Mouse (Mus musculus): ENCODE data around the gene Kif6. TPM values are rescaled to one million over a fixed set of nuclear protein-coding genes. Genes with fewer than 3 reads are reported as not detected.
A peak's percentile ranks its signal among the peaks of the same experiment; 100 is the strongest.

Gene Kif6
- polyA plus RNA-seq, 1 experiment from 2014 or later, result 3.1 TPM

DNA sequence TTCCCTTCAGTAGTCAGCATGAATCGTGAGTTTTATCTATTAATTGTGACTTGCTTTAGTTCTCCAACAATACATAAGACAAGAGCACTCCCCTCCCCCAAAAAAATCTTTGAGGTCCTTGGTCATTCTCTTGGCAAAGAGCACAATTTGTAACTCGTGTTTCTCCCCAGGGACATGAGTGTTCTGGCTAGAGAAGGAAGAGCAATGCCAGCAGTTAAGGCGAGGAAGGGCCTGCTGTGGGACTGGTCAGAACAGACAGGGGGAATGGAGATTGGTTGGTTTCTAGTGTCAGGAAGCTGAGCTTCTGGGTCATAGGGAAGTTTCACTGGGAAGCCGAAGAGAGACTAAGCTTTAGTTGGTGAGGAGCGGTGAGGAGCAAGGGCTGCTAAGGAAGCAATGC, 184.2 kb downstream of the Kif6 start:
- DNase-seq (ENCODE audit: low spot score), result no peak

DNA sequence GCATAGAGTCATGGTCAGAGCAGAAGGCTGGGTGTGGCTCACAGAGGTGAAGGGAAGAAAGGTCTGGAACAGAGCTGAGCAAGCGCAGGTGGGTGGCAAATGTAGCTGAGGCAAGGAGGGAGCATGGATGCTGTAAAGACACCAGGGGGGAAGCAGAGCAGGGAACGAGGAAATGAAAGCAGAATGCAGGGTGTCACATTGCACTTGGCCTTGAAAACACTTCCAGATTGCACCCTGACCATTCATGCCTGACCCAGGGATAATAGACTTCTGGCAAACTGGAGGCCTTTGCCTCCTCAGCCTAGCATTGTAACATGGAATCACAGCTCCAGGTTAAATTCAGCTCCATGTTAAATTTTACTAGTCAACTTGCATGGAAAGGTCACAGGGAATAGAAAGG, 185.2 kb downstream of the Kif6 start:
- no peaks in the 10 kb centered on the region for H3K9me3 ChIP-seq (replicated peaks; ENCODE audit: control insufficient read depth, low read length)
- no peak overlapping the region; the same call in 1 of the 2 replicates for H3K4me2 ChIP-seq (ENCODE audit: low read depth, low read length)
- 37% methylated on average over 2 of the region's 2 CpGs for WGBS
- H3K27ac ChIP-seq (replicated peaks; ENCODE audit: low read depth, low read length), result no peak overlapping the region
- H3K27me3 ChIP-seq (ENCODE audit: control insufficient read depth, insufficient read depth, low read length), result no peaks in the 10 kb centered on the region
- DNase-seq (ENCODE audit: low spot score) (peak; percentile 67), ATAC-seq (replicated peaks; ENCODE audit: insufficient number of reproducible peaks, low FRiP score, low TSS enrichment, low read depth) (no peak)
- H3K9ac ChIP-seq (replicated peaks; ENCODE audit: low read length), result no peak overlapping the region
- H3K4me3 ChIP-seq (ENCODE audit: low read depth, low read length), result no peak overlapping the region
- H3K4me1 ChIP-seq (ENCODE audit: control insufficient read depth, insufficient read depth, low read length), result no peaks in the 10 kb centered on the region
- H3K36me3 ChIP-seq (replicated peaks; ENCODE audit: control insufficient read depth, insufficient read depth, low read depth, low read length), result no peaks in the 10 kb centered on the region

More for the DNA sequence above, 184.2 kb downstream of the Kif6 start:
- Histone ChIP-seq H3K27me3 (ENCODE audit: control insufficient read depth, insufficient read depth, low read length) (no peaks in the 10 kb centered on the region), H3K4me2 (ENCODE audit: low read depth, low read length) (no peak overlapping the region), H3K9ac (replicated peaks; ENCODE audit: low read length) (no peak overlapping the region), H3K9me3 (replicated peaks; ENCODE audit: control insufficient read depth, low read length) (no peaks in the 10 kb centered on the region), H3K36me3 (replicated peaks; ENCODE audit: control insufficient read depth, insufficient read depth, low read depth, low read length) (no peaks in the 10 kb centered on the region), H3K27ac (replicated peaks; ENCODE audit: low read depth, low read length) (no peak overlapping the region), H3K4me1 (ENCODE audit: control insufficient read depth, insufficient read depth, low read length) (no peaks in the 10 kb centered on the region), H3K4me3 (ENCODE audit: low read depth, low read length) (no peak overlapping the region)
- 68% methylated on average over 5 of the region's 5 CpGs for WGBS
- no peak for ATAC-seq (replicated peaks; ENCODE audit: insufficient number of reproducible peaks, low FRiP score, low TSS enrichment, low read depth)

DNA sequence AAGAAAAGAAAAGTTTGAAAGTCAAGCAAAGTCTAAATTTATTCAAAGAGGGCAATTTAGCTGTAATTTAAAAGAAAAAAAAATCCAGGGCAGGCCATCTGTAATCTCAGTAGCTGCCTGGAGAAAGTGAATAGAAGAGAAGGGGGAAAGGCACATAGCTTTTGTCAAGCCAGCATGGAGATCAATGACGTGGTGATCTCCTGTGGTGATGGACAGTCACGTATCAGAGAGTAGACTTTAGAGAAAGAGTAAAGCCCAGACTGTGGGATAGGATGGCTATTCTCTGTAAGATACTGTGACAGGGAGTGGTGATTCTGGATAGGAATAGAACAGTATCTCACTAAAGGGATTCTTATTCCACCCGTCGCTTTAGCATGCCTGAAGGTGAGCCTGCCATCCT, 192.5 kb downstream of the Kif6 start:
- Histone ChIP-seq H3K4me1 (ENCODE audit: control insufficient read depth, insufficient read depth, low read length) (no peaks in the 10 kb centered on the region), H3K9me3 (replicated peaks; ENCODE audit: control insufficient read depth, low read length) (no peaks in the 10 kb centered on the region), H3K27ac (replicated peaks; ENCODE audit: low read depth, low read length) (no peak overlapping the region), H3K4me3 (ENCODE audit: low read depth, low read length) (no peak overlapping the region), H3K4me2 (ENCODE audit: low read depth, low read length) (no peak overlapping the region), H3K9ac (replicated peaks; ENCODE audit: low read length) (no peak overlapping the region), H3K27me3 (ENCODE audit: control insufficient read depth, insufficient read depth, low read length) (no peaks in the 10 kb centered on the region), H3K36me3 (replicated peaks; ENCODE audit: control insufficient read depth, insufficient read depth, low read depth, low read length) (no peaks in the 10 kb centered on the region)
- WGBS, result 76% methylated on average over 4 of the region's 4 CpGs
- ATAC-seq (replicated peaks; ENCODE audit: insufficient number of reproducible peaks, low FRiP score, low TSS enrichment, low read depth), result no peak
- no peak for DNase-seq (ENCODE audit: low spot score)

DNA sequence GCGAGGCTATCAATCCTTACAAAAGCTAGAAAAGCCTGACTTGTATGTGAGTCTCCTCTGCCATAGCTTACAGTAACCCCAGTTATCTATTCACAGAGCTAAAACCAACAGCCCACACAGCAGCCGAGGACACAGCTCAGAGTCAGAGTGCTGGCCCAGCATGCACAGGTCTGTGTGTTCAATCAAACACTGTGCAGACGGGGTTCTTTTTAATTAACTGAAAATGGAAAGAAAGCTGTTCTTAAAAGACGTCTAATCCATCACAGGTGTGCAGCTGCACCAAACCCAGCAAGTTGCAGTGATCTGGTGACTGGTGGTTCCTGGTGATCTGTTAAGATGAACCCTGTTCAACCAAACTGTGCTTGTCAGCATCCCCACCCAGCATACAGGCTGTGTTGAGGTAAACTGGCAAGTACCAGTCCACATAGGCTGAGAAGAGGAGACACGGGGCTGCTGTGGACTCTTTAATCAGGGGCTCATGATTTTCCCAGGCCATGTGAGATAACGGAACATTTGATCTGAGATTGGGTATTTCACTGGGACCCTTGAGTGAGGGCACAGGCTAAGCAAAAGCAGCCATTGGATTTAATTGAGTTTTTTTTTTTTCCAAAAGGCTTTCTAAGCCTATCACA, 193.9 kb downstream of the Kif6 start:
- H3K9ac ChIP-seq (replicated peaks; ENCODE audit: low read length), result no peak overlapping the region
- no peaks in the 10 kb centered on the region for H3K36me3 ChIP-seq (replicated peaks; ENCODE audit: control insufficient read depth, insufficient read depth, low read depth, low read length)
- peak; percentile 54 for DNase-seq (ENCODE audit: low spot score)
- H3K4me1 ChIP-seq (ENCODE audit: control insufficient read depth, insufficient read depth, low read length), result no peaks in the 10 kb centered on the region
- WGBS, result 49% methylated on average over 6 of the region's 6 CpGs
- no peaks in the 10 kb centered on the region for H3K27me3 ChIP-seq (ENCODE audit: control insufficient read depth, insufficient read depth, low read length)
- H3K9me3 ChIP-seq (replicated peaks; ENCODE audit: control insufficient read depth, low read length), result no peaks in the 10 kb centered on the region
- H3K4me3 ChIP-seq (ENCODE audit: low read depth, low read length), result no peak overlapping the region
- H3K27ac ChIP-seq (replicated peaks; ENCODE audit: low read depth, low read length), result peak overlapping the region; percentile 28; the same call in 1 of the 2 replicates
- no peak overlapping the region for H3K4me2 ChIP-seq (ENCODE audit: low read depth, low read length)
- ATAC-seq (replicated peaks; ENCODE audit: insufficient number of reproducible peaks, low FRiP score, low TSS enrichment, low read depth), result no peak

DNA sequence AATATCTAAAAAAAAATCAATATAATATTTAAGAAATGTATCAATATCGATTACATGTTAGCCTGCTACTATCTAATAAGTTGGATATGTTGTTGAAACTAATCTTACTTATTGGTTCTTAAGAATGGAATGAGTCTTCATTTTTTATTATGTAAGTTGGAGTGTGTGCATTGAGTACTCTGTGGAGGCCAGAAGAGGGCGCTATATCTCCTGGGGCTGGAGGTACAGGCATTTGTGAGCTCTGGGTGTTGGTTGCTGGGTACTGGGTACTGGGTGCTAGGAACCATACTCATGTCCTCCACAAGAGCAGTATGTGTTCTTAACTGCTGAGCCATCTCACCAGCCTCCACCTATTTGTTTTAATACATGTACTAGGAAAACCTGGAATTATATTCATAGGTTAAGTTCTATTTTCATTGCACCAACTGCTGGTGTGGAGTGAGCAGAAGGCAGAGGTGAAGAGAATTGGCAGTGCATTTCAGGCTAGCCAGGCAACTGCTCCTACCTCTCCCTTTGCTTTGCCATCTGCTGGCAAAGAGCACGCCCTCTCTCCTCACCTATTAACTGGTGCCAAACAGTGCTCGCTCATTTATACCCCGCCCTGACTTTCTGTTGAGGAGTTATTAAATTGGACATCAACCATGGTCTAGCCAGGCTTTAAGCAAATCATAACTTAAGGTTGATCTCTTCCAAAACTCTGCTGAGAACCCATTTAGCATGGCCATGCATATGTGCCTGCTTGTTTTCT, 199.1 kb downstream of the Kif6 start:
- H3K4me2 ChIP-seq (ENCODE audit: low read depth, low read length), result no peak overlapping the region
- DNase-seq (ENCODE audit: low spot score) (no peak), ATAC-seq (replicated peaks; ENCODE audit: insufficient number of reproducible peaks, low FRiP score, low TSS enrichment, low read depth) (no peak)
- H3K9ac ChIP-seq (replicated peaks; ENCODE audit: low read length), result no peak overlapping the region
- H3K27me3 ChIP-seq (ENCODE audit: control insufficient read depth, insufficient read depth, low read length), result no peaks in the 10 kb centered on the region
- no peaks in the 10 kb centered on the region for H3K4me1 ChIP-seq (ENCODE audit: control insufficient read depth, insufficient read depth, low read length)
- no peaks in the 10 kb centered on the region for H3K9me3 ChIP-seq (replicated peaks; ENCODE audit: control insufficient read depth, low read length)
- WGBS, result 87% methylated on average over 5 of the region's 5 CpGs
- H3K27ac ChIP-seq (replicated peaks; ENCODE audit: low read depth, low read length), result no peak overlapping the region
- H3K4me3 ChIP-seq (ENCODE audit: low read depth, low read length), result no peak overlapping the region
- H3K36me3 ChIP-seq (replicated peaks; ENCODE audit: control insufficient read depth, insufficient read depth, low read depth, low read length), result no peaks in the 10 kb centered on the region

DNA sequence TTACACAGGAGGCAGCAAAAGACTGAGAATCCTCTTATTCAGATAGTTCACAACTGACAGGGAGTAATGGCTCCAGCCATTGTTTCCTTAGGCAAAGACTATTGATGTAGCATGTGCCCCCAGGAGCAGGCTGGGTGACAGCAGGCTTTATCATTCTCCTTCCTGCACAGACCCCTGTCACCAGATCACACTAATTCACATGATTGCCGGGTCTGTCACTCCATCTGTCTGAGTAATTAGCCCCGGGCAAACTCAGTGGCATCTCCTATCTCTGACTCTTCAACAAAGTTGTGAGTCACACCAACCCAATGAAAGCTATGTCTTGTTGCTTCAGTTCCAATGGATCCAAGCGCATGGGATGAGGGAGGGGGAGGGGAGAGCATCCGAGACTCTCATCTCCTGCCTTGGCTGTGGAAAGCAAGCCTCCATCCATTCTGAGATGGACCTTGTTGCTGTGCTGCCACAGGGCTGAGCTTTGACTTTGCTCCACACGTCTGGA, 201.2 kb downstream of the Kif6 start:
- ATAC-seq (replicated peaks; ENCODE audit: insufficient number of reproducible peaks, low FRiP score, low TSS enrichment, low read depth), result peak; percentile 72
- Histone ChIP-seq H3K4me1 (ENCODE audit: control insufficient read depth, insufficient read depth, low read length) (no peaks in the 10 kb centered on the region), H3K9me3 (replicated peaks; ENCODE audit: control insufficient read depth, low read length) (no peaks in the 10 kb centered on the region), H3K27me3 (ENCODE audit: control insufficient read depth, insufficient read depth, low read length) (no peaks in the 10 kb centered on the region), H3K4me3 (ENCODE audit: low read depth, low read length) (no peak overlapping the region), H3K9ac (replicated peaks; ENCODE audit: low read length) (no peak overlapping the region), H3K27ac (replicated peaks; ENCODE audit: low read depth, low read length) (peak overlapping the region; percentile 0; the same call in 1 of the 2 replicates), H3K4me2 (ENCODE audit: low read depth, low read length) (no peak overlapping the region), H3K36me3 (replicated peaks; ENCODE audit: control insufficient read depth, insufficient read depth, low read depth, low read length) (no peaks in the 10 kb centered on the region)
- peak; percentile 43 for DNase-seq (ENCODE audit: low spot score)
- 9% methylated on average over 5 of the region's 5 CpGs for WGBS

DNA sequence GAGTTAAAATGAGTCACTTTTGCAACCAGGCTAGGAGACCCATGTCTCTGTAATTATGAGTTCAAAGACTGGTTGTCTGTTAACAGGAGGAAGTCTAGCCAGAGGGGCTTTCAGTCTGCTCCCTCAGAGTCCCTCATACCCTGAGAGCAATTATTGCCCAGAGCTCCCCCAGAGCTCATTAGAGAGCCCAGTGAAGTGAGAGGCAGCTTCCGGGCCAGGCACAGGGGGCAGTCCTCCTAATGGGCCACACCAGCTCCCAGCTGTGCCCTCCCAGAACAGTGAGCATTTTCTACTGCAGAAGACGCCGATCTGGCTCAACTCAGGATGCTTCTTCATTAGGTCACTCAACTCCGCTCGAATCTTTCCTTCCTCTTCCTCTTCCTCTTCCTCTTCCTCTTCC, 201.8 kb downstream of the Kif6 start:
- WGBS, result 19% methylated on average over 5 of the region's 5 CpGs
- no peaks in the 10 kb centered on the region for H3K36me3 ChIP-seq (replicated peaks; ENCODE audit: control insufficient read depth, insufficient read depth, low read depth, low read length)
- H3K9me3 ChIP-seq (replicated peaks; ENCODE audit: control insufficient read depth, low read length), result no peaks in the 10 kb centered on the region
- H3K4me1 ChIP-seq (ENCODE audit: control insufficient read depth, insufficient read depth, low read length), result no peaks in the 10 kb centered on the region
- DNase-seq (ENCODE audit: low spot score), result peak; percentile 60
- H3K27me3 ChIP-seq (ENCODE audit: control insufficient read depth, insufficient read depth, low read length), result no peaks in the 10 kb centered on the region
- H3K27ac ChIP-seq (replicated peaks; ENCODE audit: low read depth, low read length), result peak overlapping the region; percentile 0; the same call in 1 of the 2 replicates
- H3K9ac ChIP-seq (replicated peaks; ENCODE audit: low read length), result no peak overlapping the region
- H3K4me2 ChIP-seq (ENCODE audit: low read depth, low read length), result no peak overlapping the region
- ATAC-seq (replicated peaks; ENCODE audit: insufficient number of reproducible peaks, low FRiP score, low TSS enrichment, low read depth), result peak; percentile 70; the same call in 1 of the 2 replicates
- no peak overlapping the region for H3K4me3 ChIP-seq (ENCODE audit: low read depth, low read length)

DNA sequence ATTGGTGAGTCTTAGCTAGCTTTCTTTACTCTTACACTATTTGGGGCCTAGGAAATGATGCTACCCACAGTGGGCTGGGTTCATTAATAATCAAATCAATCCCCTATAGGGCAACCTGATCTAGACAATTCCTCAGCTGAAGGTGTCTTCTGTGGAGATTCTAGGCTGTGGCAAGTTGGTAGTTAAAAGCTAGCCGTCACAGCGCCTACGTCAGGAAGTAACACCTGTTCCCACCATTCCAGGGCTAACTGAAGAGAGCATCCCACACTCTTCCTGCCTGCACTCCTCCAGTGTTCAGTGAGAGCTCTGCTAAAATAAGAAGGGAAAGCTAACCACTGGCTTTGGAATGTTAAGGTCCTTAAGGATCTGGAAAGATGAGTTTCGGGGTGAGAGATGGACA, 205.3 kb downstream of the Kif6 start:
- H3K9ac ChIP-seq (replicated peaks; ENCODE audit: low read length), result no peak overlapping the region
- 92% methylated on average over 4 of the region's 4 CpGs for WGBS
- no peaks in the 10 kb centered on the region for H3K27me3 ChIP-seq (ENCODE audit: control insufficient read depth, insufficient read depth, low read length)

More for the DNA sequence above, 205.3 kb downstream of the Kif6 start:
- Histone ChIP-seq H3K36me3 (replicated peaks; ENCODE audit: control insufficient read depth, insufficient read depth, low read depth, low read length) (no peaks in the 10 kb centered on the region), H3K4me3 (ENCODE audit: low read depth, low read length) (no peak overlapping the region), H3K9me3 (replicated peaks; ENCODE audit: control insufficient read depth, low read length) (no peaks in the 10 kb centered on the region), H3K4me2 (ENCODE audit: low read depth, low read length) (no peak overlapping the region), H3K27ac (replicated peaks; ENCODE audit: low read depth, low read length) (no peak overlapping the region), H3K4me1 (ENCODE audit: control insufficient read depth, insufficient read depth, low read length) (no peaks in the 10 kb centered on the region)
- ATAC-seq (replicated peaks; ENCODE audit: insufficient number of reproducible peaks, low FRiP score, low TSS enrichment, low read depth), result no peak
- no peak for DNase-seq (ENCODE audit: low spot score)

Data from embryonic facial prominence, embryonic 11.5 days (tissue).